Mouse (Mus musculus) cerebellum, adult 11-12 months (tissue): ENCODE measurements at regions not wholly inside any gene's neighbourhood (a gene's known extent, or its start where the extent isn't known, plus 50 kb on each side); places are given as distances from the start of the nearest gene placed in this dataset.

Experiments
- DNase-seq: peaks from one replicate; pipeline ENCODE4 v3.0.0; 2022

DNA sequence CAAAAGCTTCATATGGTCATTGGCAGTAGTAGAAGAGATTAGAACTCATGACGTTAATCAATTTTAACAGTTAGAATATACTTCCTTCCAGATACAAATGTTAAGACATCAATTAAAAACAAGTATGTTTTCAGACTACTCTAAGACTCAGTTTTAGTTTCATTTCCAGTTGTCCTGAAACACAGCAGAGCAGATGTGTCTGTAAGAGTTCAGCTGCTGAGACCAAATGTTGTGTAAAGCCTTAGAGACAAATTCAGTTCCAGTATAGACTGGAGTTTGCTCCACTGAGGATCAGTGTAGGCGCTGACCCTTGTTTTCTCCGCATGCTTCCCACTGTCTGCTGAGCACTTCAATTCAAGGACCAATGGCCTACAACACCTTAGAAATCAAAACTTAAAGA, 158.1 kb upstream of the Bmper start:
- no peak for DNase-seq

- DNase-seq, result no peak
Measured at GRCm38 (mm10) chr9:23068101-23068791, 154.6 kb upstream of the Bmper start.

- no peak for DNase-seq
Measured at GRCm38 (mm10) chr9:23069161-23069560, 153.7 kb upstream of the Bmper start.

GRCm38 (mm10) chr9:23071006-23071405, 151.9 kb upstream of the Bmper start:
- DNase-seq, result no peak

- DNase-seq, result no peak
Measured at GRCm38 (mm10) chr9:23072741-23073140, 150.1 kb upstream of the Bmper start.

DNA sequence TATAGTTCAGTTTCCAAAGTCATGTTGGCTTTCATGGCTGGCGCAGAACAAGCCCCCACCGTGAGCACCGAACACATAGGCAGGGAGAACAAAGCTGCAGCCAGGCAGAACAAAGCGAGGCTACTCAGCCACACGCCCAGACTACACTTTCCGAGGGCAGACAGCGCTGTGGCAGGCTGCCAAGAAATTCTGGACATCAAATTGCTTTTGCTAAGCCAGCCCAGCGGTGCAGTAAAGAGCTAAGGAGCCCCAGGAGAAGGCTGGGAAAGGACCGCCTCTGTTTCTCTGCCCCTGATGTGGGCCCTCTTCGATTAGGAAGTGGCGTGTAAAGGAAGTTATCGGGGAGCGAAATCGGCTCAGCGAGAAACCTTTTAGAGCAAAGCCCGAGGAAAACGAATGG, 139.3 kb upstream of the Bmper start:
- peak; percentile 6 for DNase-seq

DNA sequence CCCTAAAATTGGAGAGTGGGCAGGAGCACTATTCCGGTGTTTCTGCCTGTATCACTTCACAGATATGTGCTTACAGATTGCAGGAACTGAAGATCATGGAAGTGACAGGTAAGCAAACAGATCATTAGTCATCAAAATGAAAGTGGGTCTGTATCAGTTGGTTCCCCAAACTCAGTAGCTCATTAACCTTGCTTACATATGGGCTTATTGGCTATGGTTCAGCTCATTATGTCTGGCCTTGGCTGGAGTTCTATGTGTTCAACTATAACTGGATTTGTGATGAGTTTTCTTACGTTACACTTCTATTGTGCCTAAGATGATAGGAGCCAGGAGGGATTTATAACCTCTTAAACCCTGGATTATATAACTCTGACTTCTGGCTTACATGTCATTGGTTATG, 133.5 kb upstream of the Bmper start:
- DNase-seq, result no peak

- DNase-seq, result no peak
Measured at GRCm38 (mm10) chr9:23097134-23097789, 125.6 kb upstream of the Bmper start.

DNA sequence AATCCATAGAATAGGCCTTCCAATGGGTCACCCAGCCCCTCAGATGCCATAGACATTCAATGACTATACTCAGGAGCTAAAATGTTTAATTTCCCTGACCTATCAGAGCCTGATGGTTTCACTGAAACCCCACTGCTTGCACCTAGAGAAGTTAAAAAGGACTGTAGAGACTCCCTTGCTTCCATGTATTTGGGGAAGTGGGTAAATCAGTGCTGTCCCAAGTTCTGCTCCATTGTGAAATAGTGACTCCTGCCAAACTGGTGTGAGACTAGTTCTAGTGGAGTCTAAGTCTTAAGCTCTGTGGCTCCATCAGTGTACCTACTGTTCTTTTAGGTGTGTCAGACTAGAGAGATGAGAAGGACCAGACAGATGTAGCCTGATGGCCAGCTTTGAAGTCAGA, 121.3 kb upstream of the Bmper start:
- DNase-seq, result no peak

DNA sequence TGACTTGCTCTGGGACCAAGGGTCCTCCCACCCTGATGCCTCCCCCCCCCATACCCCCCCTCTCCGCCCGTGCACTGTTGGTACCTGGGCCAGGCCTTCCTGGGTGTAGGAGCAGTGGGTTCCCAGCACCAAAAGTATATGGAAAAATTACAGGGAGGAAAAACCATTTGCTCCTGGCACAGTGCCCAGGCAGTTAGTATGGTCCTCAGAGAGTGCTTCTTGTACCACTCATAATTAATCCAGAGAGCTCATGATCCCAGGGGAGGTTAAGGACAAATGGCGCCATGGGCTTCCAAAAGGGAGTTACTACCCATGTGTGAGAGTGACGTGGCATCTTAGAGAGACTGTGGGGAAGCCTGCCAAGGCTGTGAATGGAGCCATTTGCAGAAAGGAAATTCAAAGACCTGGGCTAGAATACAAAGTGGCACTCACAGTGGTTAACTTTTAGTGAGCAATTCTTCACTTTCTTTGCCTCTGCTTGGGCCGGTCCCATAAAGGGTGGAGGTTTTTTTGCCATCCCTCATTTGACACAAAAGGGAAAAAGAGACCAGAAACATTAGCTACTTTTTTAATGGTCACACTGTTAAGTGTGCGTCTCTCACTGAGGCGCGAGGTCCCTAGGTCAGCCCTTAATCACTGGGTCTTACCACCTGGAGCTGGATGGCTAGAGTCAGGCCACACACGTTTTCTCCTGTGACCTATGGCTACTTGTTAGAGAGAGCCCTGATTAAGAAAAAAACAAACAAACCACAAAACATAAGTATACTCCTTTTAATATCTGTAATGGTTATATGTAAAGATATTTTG, 120.7 kb upstream of the Bmper start:
- DNase-seq, result peak; percentile 2

- DNase-seq, result no peak
Measured at GRCm38 (mm10) chr9:23111500-23111899, 111.4 kb upstream of the Bmper start.

GRCm38 (mm10) chr9:23115026-23115425, 107.8 kb upstream of the Bmper start:
- no peak for DNase-seq

GRCm38 (mm10) chr9:23115540-23115939, 107.3 kb upstream of the Bmper start:
- no peak for DNase-seq

DNA sequence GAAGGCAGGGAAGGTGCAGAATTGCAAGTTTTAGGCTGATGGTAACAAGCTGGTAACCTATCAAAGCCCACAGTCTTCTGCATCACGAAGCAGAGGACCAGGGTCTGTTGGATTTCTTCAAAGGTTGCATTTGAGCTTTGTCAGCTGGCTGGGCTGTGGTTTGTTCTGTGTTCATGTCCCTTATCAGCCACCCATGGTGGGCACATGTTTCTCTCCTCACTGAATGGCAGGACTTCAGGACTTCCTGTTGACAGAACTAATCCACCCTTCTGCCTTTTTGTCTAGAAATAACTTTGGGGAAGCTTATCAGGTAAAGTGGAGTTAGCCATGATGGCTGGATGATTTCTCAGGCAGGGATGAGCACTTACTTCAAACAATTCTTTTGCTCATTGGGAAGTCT, 106.6 kb upstream of the Bmper start:
- DNase-seq, result no peak

DNA sequence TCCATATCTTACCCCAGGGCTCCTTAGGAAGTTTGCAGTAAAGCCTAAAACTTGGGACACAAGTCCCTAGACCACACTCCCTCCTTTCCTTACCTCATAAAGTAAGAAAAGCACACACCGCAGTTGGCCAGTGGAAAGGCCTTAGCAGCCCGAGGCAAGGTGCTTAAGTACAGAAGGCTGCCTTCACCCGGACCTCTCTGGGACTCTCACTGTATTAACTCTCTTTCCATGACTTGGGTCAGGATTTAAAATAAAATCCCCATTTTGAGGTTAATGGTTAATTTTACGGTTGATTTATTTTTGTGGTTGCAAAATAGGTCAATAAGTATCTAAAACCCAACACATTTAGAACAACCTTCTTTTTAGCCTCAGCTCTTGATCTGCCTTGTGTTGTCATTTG, 103.1 kb upstream of the Bmper start:
- DNase-seq, result no peak

DNA sequence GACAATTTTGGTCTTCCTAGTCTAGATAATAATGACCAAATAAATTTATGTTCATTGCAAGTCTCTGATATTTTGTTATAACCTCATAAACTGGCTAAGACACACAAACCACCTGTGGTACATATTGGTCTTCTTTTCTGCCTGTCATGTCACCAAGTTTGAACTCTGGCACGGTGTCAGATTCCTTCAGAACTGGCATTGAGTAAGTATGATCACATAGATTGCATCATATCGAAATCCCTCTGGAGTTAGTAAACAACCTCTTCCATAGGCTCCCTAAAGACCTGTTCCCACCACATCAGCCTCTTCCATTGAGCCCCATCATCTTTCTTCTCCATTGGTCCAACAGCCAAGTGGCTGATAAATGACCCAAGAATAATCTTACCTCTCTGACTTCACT, 102.1 kb upstream of the Bmper start:
- DNase-seq, result no peak

GRCm38 (mm10) chr9:23122524-23122923, 100.4 kb upstream of the Bmper start:
- no peak for DNase-seq

GRCm38 (mm10) chr9:23123452-23123851, 99.4 kb upstream of the Bmper start:
- DNase-seq, result no peak

DNA sequence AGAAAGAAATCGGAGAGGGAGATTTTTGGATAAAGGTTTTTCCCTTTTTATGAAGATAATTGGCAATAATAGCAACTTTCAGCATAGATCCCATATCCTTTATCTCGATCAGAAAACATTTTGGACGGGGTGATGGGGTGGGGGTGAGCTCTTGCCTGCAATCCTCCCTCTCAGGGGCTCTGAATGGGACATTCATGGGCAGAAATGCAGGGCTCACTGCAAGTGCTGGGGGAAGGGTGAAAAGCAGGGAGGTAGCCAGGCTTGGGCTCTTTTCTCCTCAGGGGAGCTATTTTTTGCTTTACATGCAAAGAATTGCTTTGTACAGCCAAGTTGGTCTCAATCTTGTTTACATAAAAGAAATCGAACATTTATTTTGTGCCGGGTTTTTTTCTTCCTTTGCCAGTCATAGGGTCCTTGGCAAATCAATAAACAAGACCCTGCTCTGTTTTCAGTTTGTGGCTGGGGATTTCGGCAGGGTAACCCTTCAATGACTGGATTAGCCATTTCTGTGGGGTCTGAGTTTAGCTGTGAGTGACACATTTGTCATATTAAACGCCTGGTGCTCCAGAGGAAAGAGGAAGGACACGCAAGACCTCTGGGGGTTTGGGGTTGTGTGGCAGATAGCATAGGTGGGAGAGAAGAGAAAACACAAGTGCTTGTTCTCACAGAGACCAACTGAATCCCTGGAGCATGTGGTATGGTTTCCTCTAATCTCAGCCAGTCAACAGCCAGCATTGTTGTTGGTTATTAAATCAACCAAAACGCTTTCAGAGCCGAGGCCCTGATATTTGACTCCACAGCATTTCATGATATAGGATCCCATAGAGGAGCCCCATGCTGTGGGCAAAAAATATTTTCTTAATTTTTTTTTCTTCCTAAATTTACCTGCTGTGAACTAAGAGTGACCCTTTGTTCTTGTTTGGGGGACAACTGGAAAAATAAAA, 96.8 kb upstream of the Bmper start:
- DNase-seq, result no peak

GRCm38 (mm10) chr9:23127338-23128017, 95.4 kb upstream of the Bmper start:
- DNase-seq, result no peak

DNA sequence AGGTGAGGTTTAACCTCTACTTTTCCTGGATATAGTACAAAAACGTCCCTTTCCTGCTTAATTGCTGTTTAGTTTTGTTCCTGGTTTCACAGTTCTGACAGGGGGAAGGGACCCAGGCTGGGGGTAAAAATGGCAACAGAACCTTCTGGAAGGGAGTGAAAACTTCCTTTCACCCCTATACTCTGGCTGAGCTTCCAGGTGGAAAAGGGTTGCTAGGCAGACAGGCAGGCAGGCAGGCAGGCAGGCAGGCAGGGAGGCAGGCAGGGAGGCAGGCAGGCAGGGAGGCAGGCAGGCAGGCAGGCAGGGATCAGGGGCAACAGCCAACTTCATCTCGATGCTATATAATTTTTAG, 94.9 kb upstream of the Bmper start:
- no peak for DNase-seq

- DNase-seq, result no peak
Measured at GRCm38 (mm10) chr9:23134006-23134405, 88.9 kb upstream of the Bmper start.
